Mouse (Mus musculus) kidney, embryonic 14.5 days (tissue): ENCODE measurements at regions not wholly inside any gene's neighbourhood (a gene's known extent, or its start where the extent isn't known, plus 50 kb on each side); places are given as distances from the start of the nearest gene placed in this dataset.
"Not testable (repeated sequence)": the region's sequence is repeated elsewhere in the genome, so short reads cannot be mapped to it uniquely, and the experiment has no call there.

Experiments used
- ATAC-seq: fragments of 200-750 bp; cut with Nextera tagmentation; 2 replicates; pipeline ENCODE4 v1.8.0; 2017; ENCODE audit warnings: moderate number of reproducible peaks, mild to moderate bottlenecking, moderate TSS enrichment, moderate library complexity; ENCODE audit not compliant: low FRiP score, low TSS enrichment
- H3K27ac ChIP-seq: fragments of 300-500 bp; sonication (generic); 2 replicates; pipeline ENCODE4 v1.5.1; 2014; ENCODE audit warnings: low read depth, mild to moderate bottlenecking, low read length, moderate library complexity, mixed read lengths
- H3K27me3 ChIP-seq: fragments of 300-500 bp; sonication (generic); 2 replicates; pipeline ENCODE4 v1.6.1; 2014; ENCODE audit warnings: mild to moderate bottlenecking, low read length; ENCODE audit not compliant: control insufficient read depth, insufficient read depth
- H3K36me3 ChIP-seq: fragments of 300-500 bp; sonication (generic); 2 replicates; pipeline ENCODE4 v1.6.1; 2014; ENCODE audit warnings: low read length, mixed read lengths; ENCODE audit not compliant: control insufficient read depth, insufficient read depth
- H3K4me1 ChIP-seq: fragments of 300-500 bp; sonication (generic); 2 replicates; pipeline ENCODE4 v1.6.1; 2014; ENCODE audit warnings: low read length, mixed read lengths; ENCODE audit not compliant: control insufficient read depth, insufficient read depth
- H3K4me2 ChIP-seq: fragments of 300-500 bp; sonication (generic); replicated peaks from 2 replicates; pipeline ENCODE4 v1.6.1; 2014; ENCODE audit warnings: low read depth, mild to moderate bottlenecking, low read length
- H3K4me3 ChIP-seq: fragments of 300-500 bp; sonication (generic); 2 replicates; pipeline ENCODE4 v1.5.1; 2014; ENCODE audit warnings: mild to moderate bottlenecking, low read length
- H3K9ac ChIP-seq: fragments of 300-500 bp; sonication (generic); 2 replicates; pipeline ENCODE4 v1.6.1; 2014; ENCODE audit warnings: low read depth, mild to moderate bottlenecking, low read length, moderate library complexity
- H3K9me3 ChIP-seq: fragments of 300-500 bp; sonication (generic); 2 replicates; pipeline ENCODE4 v1.6.1; 2016; ENCODE audit warnings: low read length; ENCODE audit not compliant: control insufficient read depth
- WGBS: fragments of 180-500 bp; shearing (Covaris S2); extraction: QIAGEN DNeasy Blood & Tissue Kit; methylation state at CpG from one replicate; pipeline ENCODE4 v1.1.7; 2014; 5-methylcytosine and 5-hydroxymethylcytosine counted together

DNA sequence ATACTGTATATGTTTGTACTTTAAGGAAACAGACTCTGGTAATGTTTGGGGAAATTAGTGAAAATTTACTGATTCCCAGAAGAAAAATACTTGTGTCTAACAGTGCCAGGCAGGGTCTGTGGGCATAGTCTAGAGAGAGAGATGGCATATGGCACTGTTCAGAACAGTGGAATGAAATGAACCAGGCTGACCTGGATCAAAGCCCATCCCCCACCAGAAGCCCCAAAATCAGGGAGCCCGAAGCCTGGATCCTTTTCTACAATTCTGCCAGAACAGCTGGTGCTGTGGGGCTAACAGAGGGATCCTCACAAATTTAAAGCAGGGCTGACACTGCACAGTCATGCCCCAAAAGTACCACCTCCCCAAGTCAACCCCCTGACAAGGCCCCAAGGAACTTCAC, 131.1 kb upstream of the Ppp2r2d start:
- H3K9me3 ChIP-seq = no peaks in the 10 kb centered on the region
- no peak overlapping the region for H3K27ac ChIP-seq
- no peak overlapping the region for H3K9ac ChIP-seq
- no peaks in the 10 kb centered on the region for H3K36me3 ChIP-seq
- peaks cover 7% of the 10 kb centered on the region; the same call in 1 of the 2 replicates for H3K4me1 ChIP-seq
- ATAC-seq = no peak
- WGBS = 86% methylated on average over 1 of the region's 1 CpGs
- H3K4me2 ChIP-seq = no peak overlapping the region
- no peak overlapping the region for H3K4me3 ChIP-seq
- H3K27me3 ChIP-seq = no peaks in the 10 kb centered on the region

DNA sequence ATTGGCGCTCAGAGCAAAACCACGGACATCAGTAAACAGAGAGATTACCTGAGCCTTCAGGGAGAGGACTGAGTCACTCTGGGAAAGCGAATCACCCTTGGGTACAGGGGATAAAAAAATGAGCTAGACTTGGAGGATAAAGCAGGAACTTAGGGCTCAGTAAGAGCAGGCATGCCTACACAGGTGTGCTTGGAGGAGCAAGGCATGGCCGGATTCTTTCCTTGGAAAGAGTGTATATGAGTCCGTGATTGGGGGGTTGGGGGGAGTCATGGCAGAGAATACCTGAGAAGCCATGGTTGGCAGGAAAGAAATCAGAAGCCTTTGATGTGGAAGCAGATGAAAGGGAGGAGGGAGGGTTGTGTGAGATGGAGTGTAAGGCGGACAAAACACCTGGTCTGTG, 137.5 kb upstream of the Ppp2r2d start:
- 85% methylated on average over 6 of the region's 6 CpGs for WGBS
- Histone ChIP-seq H3K9ac (no peak overlapping the region), H3K4me1 (no peaks in the 10 kb centered on the region), H3K4me2 (no peak overlapping the region), H3K36me3 (no peaks in the 10 kb centered on the region), H3K27ac (no peak overlapping the region), H3K27me3 (no peaks in the 10 kb centered on the region), H3K4me3 (no peak overlapping the region), H3K9me3 (no peaks in the 10 kb centered on the region)
- no peak for ATAC-seq

DNA sequence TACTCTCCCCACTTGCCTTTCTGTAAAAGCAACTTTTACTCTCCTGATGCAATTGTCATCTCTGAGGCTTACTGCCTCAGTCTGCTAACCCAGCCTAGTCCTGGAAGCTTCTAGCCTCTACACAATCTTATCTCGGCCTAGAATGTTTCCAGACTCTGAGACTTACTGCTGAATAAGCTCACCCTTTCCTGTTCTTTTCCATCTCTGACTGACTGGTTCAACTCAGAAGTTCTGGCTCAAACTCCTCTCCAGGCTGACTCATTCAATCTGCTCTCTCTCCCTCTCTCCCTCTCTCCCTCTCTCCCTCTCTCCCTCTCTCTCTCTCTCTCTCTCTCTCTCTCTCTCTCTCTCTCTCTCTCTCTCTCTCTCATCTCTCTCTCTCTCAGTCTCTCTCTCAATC, 146.3 kb upstream of the Ppp2r2d start:
- H3K9ac ChIP-seq, ATAC-seq, H3K4me3 ChIP-seq, H3K36me3 ChIP-seq, H3K4me1 ChIP-seq, H3K9me3 ChIP-seq, H3K27ac ChIP-seq, H3K4me2 ChIP-seq, H3K27me3 ChIP-seq: not testable (repeated sequence)
- WGBS = 68% methylated on average over 1 of the region's 1 CpGs

DNA sequence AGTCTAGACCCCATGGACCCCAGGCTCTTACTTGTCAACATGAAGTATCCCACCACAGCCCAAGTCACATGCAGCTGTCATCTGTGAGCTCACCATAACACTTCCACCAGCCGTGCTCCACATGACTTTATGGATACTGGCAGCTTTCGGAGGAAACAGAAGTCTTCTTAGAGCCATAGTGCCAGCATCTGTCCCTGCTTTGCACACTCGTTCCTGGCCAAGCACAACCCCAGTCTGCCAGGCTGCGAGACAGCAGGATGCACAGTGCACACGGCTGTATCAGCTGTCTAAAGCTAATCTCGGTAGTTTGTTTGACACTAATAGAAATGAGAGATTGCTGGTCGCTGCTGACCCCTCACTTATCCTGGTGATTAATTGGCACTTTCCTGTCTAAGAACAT, 163.7 kb upstream of the Ppp2r2d start:
- Histone ChIP-seq H3K9ac (no peak overlapping the region), H3K27me3 (no peaks in the 10 kb centered on the region), H3K4me1 (no peaks in the 10 kb centered on the region), H3K27ac (no peak overlapping the region), H3K9me3 (no peaks in the 10 kb centered on the region), H3K4me3 (no peak overlapping the region), H3K36me3 (no peaks in the 10 kb centered on the region), H3K4me2 (no peak overlapping the region)
- WGBS = 68% methylated on average over 7 of the region's 7 CpGs
- no peak for ATAC-seq

DNA sequence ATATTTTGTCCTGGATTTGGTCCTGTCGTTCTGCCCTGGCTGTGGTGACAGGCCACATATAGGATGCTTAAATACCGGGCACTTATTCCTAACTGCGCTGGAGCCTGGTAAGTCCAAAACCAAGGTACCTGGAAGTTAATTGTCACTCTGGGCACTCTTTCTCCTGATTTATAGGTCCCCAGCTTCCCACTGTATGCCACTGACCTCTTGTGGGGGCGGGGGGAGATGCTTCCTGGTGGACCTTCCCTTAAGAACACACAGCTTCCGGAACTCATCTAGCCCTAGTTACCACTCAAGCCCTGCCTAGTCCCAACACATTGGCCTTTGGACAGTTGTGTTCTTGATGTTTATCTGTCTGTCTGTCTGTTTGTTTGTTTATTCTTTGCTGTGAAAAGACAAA, 165.3 kb upstream of the Ppp2r2d start:
- H3K27ac ChIP-seq = no peak overlapping the region
- no peak for ATAC-seq
- no peaks in the 10 kb centered on the region for H3K27me3 ChIP-seq
- H3K4me3 ChIP-seq = no peak overlapping the region
- H3K36me3 ChIP-seq = no peaks in the 10 kb centered on the region
- H3K9me3 ChIP-seq = no peaks in the 10 kb centered on the region
- 64% methylated on average over 5 of the region's 5 CpGs for WGBS
- no peak overlapping the region for H3K9ac ChIP-seq
- no peaks in the 10 kb centered on the region for H3K4me1 ChIP-seq
- no peak overlapping the region for H3K4me2 ChIP-seq

DNA sequence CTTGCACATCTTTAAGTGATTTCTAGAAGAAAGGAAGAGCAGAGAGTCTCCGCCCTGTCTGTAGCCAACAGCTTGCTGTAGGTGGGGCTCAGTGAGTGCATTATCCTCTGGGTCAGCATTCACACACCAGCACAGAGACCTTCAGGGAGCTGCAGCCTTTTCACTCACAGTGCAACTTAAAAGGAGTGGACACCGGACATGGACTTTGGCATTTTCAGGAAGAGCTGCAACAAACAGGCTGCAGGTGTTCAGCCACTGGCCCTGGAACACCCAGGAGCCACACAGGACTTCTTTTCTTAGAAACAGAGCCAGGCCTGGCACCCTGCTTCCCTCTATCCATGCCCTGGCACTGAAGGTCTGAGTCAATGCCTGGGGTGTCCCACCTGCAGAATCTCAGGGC, 166.3 kb upstream of the Ppp2r2d start:
- ATAC-seq = no peak
- no peak overlapping the region for H3K27ac ChIP-seq
- no peaks in the 10 kb centered on the region for H3K36me3 ChIP-seq
- no peaks in the 10 kb centered on the region for H3K9me3 ChIP-seq
- H3K4me2 ChIP-seq = no peak overlapping the region
- H3K4me3 ChIP-seq = no peak overlapping the region
- no peak overlapping the region for H3K9ac ChIP-seq
- H3K27me3 ChIP-seq = no peaks in the 10 kb centered on the region
- 87% methylated on average over 2 of the region's 2 CpGs for WGBS
- H3K4me1 ChIP-seq = no peaks in the 10 kb centered on the region

DNA sequence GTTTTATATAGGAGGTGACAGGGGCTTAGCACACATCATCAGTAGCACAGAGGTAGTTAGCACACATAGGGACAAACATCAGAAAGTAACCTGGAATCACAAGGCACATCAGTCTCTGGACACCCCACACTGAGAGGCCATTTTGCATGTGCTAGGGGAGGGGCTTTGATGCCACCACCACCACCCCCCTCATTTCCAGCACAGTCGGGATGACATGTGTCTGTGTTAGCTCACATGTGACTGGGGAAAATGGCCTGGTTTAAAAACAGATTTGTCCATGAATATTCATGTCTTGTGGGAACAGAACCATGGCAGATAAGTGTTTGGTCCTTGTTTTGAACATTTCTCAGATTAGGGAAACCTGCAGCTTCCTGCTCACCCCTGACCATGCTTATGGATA, 172.9 kb upstream of the Ppp2r2d start:
- Histone ChIP-seq H3K27ac (no peak overlapping the region), H3K36me3 (no peaks in the 10 kb centered on the region), H3K4me2 (no peak overlapping the region), H3K27me3 (no peaks in the 10 kb centered on the region), H3K9me3 (no peaks in the 10 kb centered on the region), H3K9ac (no peak overlapping the region), H3K4me1 (no peaks in the 10 kb centered on the region), H3K4me3 (no peak overlapping the region)
- 59% methylated on average over 1 of the region's 1 CpGs for WGBS
- no peak for ATAC-seq

DNA sequence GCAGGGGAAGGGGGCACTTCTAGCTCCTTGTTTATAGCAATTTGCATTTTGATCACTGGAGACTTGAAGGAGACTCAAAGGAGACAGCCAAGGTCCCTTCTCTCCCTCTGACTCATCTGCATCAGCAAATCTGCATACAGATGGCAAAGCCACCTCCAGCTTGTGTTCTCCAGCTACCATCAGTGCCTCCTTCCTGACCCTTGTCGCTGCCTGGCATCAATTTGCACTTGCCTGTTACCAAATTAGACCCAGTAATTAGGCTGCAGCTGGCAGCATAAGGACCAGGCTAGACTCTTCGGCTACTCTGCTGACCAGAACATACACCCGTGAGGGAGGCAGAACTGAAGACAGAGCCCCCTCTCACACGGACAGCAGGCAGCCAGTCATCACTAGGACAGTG, 177.5 kb upstream of the Ppp2r2d start:
- H3K36me3 ChIP-seq = no peaks in the 10 kb centered on the region
- no peak overlapping the region for H3K4me2 ChIP-seq
- ATAC-seq = no peak
- H3K4me1 ChIP-seq = no peaks in the 10 kb centered on the region
- H3K27ac ChIP-seq = no peak overlapping the region
- no peaks in the 10 kb centered on the region for H3K27me3 ChIP-seq
- 8% methylated on average over 4 of the region's 4 CpGs for WGBS
- H3K9me3 ChIP-seq = no peaks in the 10 kb centered on the region
- no peak overlapping the region for H3K9ac ChIP-seq
- no peak overlapping the region for H3K4me3 ChIP-seq

DNA sequence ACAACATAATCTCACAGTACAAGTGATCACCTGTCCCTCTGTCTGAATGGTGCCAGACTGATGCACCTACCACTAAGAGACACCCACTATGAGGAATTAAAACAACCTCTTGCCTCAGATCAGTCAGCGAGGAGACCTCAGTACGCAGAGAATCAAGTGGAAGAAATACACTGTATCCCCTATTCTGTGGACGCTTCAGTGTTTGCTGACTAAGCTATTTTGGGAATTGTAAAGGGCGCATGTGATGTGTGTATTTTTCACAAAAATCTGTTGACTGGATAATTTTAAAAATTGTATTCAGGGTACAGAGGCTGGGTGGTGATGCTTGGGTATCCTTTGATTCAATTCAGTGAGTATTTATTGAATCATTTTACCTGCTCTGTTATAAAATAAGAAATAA, 185.8 kb upstream of the Ppp2r2d start:
- Histone ChIP-seq H3K36me3 (no peaks in the 10 kb centered on the region), H3K4me1 (no peaks in the 10 kb centered on the region), H3K4me3 (no peak overlapping the region), H3K4me2 (no peak overlapping the region), H3K27ac (no peak overlapping the region), H3K9ac (no peak overlapping the region), H3K9me3 (no peaks in the 10 kb centered on the region), H3K27me3 (no peaks in the 10 kb centered on the region)
- ATAC-seq = no peak
- 92% methylated on average over 4 of the region's 4 CpGs for WGBS

DNA sequence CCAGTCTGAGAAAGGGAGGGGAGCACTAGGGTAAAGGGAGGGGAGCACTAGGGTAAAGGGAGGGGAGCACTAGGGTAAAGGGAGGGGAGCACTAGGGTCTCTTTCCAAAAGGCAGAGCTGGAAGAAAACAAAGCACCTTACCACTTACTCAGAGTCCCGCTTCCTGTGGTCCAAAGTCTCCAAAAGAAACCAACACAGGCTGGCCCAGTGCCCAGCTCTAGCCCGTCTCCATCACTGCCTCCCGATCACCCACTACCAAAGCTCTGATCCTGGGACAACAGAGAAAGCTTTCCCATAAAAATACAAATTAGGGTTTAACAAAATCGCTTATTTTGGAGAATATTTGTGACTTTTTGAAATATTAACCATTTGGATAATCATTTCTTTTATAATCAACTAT, 188.4 kb upstream of the Ppp2r2d start:
- no peak for ATAC-seq
- no peaks in the 10 kb centered on the region for H3K36me3 ChIP-seq
- H3K4me3 ChIP-seq = no peak overlapping the region
- no peaks in the 10 kb centered on the region for H3K27me3 ChIP-seq
- H3K9me3 ChIP-seq = no peaks in the 10 kb centered on the region
- WGBS = 80% methylated on average over 4 of the region's 4 CpGs
- H3K4me2 ChIP-seq = no peak overlapping the region
- no peaks in the 10 kb centered on the region for H3K4me1 ChIP-seq
- H3K27ac ChIP-seq = no peak overlapping the region
- H3K9ac ChIP-seq = no peak overlapping the region
